ENCODE assay signal across 8 mouse cellular contexts in genomic region chr11:86544639-86545299, GRCm38 (mm10). TPM values are rescaled to one million over a fixed set of nuclear protein-coding genes. Genes with fewer than 3 reads are reported as not detected.
DNase-seq lines count a peak whose midpoint lies in the region; ATAC-seq lines count a peak whose summit lies in the region.

Gene Rps6kb1 (minus strand): TSS chr11:86544805.
Gene Tubd1 (plus strand): TSS chr11:86544991.

- peak; percentile 100 for DNase-seq in adipocyte (ENCODE audit: low spot score)
- peak; percentile 100 for DNase-seq in embryo, embryonic 10 days (ENCODE audit: low spot score)
- DNase-seq in gastrocnemius, postnatal 10 days, result peak; percentile 99
- peak; percentile 100 for DNase-seq in induced T-regulatory cell, adult 2 months (ENCODE audit: low read depth)
- peak; percentile 98 to 99 for DNase-seq in left cerebral cortex, adult 9 months (ENCODE audit: low spot score in 2 of 2)
- peak; percentile 100 for DNase-seq in right cerebral cortex, postnatal 14 days
- DNase-seq in urinary bladder, postnatal 36 days (ENCODE audit: low spot score in 2 of 2), result peak; percentile 97 to 99

- ATAC-seq in megakaryocyte progenitor cell, adult 5-6 weeks (replicated peaks; ENCODE audit: poor library complexity), result peak; percentile 93

RNA-seq across cellular contexts. Expression of gene Rps6kb1, which starts in this region (rescaled TPM):
- 10 to 100 TPM; 36.8 to 43.3 TPM for total RNA-seq in gastrocnemius, postnatal 10 days (2021)
- total RNA-seq in megakaryocyte progenitor cell, adult 5-6 weeks (2015), result 44.3 and 53.2 TPM in 2 replicates
- total RNA-seq in megakaryocyte progenitor cell, adult 5-6 weeks (2017), result 34.1 and 48.6 TPM in 2 replicates

RNA-seq across cellular contexts. Expression of gene Tubd1, which starts in this region (rescaled TPM):
- total RNA-seq in gastrocnemius, postnatal 10 days (2021), result 1 to 10 TPM; 3.5 to 3.7 TPM
- 7.0 and 15.0 TPM in 2 replicates for total RNA-seq in megakaryocyte progenitor cell, adult 5-6 weeks (2015)
- 9.4 and 11.5 TPM in 2 replicates for total RNA-seq in megakaryocyte progenitor cell, adult 5-6 weeks (2017)

Comparison
In these comparisons a context has a peak if more than half of its experiments do, and no peak if none do; other contexts are left out.
1. Peak in every context shown above with its lines: DNase-seq and ATAC-seq.